Mouse (Mus musculus): ENCODE data around the gene Carhsp1. TPM values are rescaled to one million over a fixed set of nuclear protein-coding genes. Genes with fewer than 3 reads are reported as not detected.

Carhsp1 gene
- polyA plus RNA-seq, 1 experiment from 2014 or later, result 117 TPM

Small RNA genes lying within 50 kb of the gene (microRNA-seq; reads per million reads assigned to microRNA genes)
- not detected for gene Gm22137

Other genes starting within 250 kb of the Carhsp1 start
- 0.15 and 0.26 TPM in 2 replicates for gene Tmem114, start 247.0 kb downstream of the Carhsp1 start, polyA plus RNA-seq (2016; fragmentation: Nextera tagmentation; extraction: Ambion mirVana)
- gene Mettl22, start 201.4 kb downstream of the Carhsp1 start, polyA plus RNA-seq (2016; fragmentation: Nextera tagmentation; extraction: Ambion mirVana), result 16.2 and 21.4 TPM in 2 replicates
- gene Abat, start 158.7 kb downstream of the Carhsp1 start, polyA plus RNA-seq (2016; fragmentation: Nextera tagmentation; extraction: Ambion mirVana), result 35.8 and 37.6 TPM in 2 replicates
- 51.1 and 52.9 TPM in 2 replicates for gene Pmm2, start 34.5 kb downstream of the Carhsp1 start, polyA plus RNA-seq (2016; fragmentation: Nextera tagmentation; extraction: Ambion mirVana)
- 23.9 and 24.2 TPM in 2 replicates for gene Tmem186, start 34.4 kb downstream of the Carhsp1 start, polyA plus RNA-seq (2016; fragmentation: Nextera tagmentation; extraction: Ambion mirVana)
- gene Gm5767, start 8.6 kb upstream of the Carhsp1 start, polyA plus RNA-seq (2016; fragmentation: Nextera tagmentation; extraction: Ambion mirVana), result not detected in 2 replicates
- gene Usp7, start 120.2 kb upstream of the Carhsp1 start, polyA plus RNA-seq (2016; fragmentation: Nextera tagmentation; extraction: Ambion mirVana), result 29.5 and 35.1 TPM in 2 replicates
- 32.2 and 32.3 TPM in 2 replicates for gene 1810013L24Rik, start 157.9 kb upstream of the Carhsp1 start, polyA plus RNA-seq (2016; fragmentation: Nextera tagmentation; extraction: Ambion mirVana)

Measured in embryonic facial prominence, embryonic 12.5 days (tissue).